Mouse (Mus musculus): Measurements from ENCODE around the gene Zfp746. TPM values are rescaled to one million over a fixed set of nuclear protein-coding genes. Genes with fewer than 3 reads are reported as not detected.
"Not testable (repeated sequence)": the region's sequence is repeated elsewhere in the genome, so short reads cannot be mapped to it uniquely, and the experiment has no call there.

Zfp746 gene
- 25.0 and 26.7 TPM in 2 replicates for total RNA-seq (2021)
- long read RNA-seq, experiment 1, transcript Zfp746-203 (7 exons, 3,648 nt), result major isoform, 19 of 52 reads
- long read RNA-seq, experiment 1, transcript Zfp746-201 (7 exons, 3,651 nt), result minor isoform, 7 of 52 reads
- long read RNA-seq, experiment 1, partial matches to known transcripts, result 4 of 52 reads
- long read RNA-seq, experiment 1, other reads (novel, unspliced or antisense), result 22 of 52 reads
- long read RNA-seq, experiment 2, transcript Zfp746-201 (7 exons, 3,651 nt), result minor isoform, 6 of 52 reads
- long read RNA-seq, experiment 2, transcript Zfp746-203 (7 exons, 3,648 nt), result major isoform, 20 of 52 reads
- long read RNA-seq, experiment 2, partial matches to known transcripts, result 1 of 52 reads
- long read RNA-seq, experiment 2, other reads (novel, unspliced or antisense), result 25 of 52 reads

GRCm38 (mm10) chr6:48086471-48086878, at the start of gene Zfp746:
Zfp746 (minus strand) TSS chr6:48086593.
- peak; percentile 96 for DNase-seq

DNA sequence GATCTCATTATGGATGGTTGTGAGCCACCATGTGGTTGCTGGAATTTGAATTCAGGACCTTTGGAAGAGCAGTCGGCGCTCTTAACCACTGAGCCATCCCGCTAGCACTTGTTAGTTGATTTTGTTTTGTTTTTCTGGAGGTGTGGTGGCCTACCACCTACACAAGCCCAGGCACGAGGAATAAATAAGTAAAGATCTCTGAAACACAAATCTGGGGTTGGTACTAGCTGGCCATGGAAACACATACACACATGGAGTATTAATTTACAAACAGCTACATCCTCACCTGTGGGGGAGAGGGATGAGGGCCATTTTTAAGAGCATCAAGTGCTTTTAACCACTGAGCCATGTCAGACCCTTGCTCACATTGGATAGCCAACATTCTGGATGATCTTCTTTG, 34.7 kb upstream of the Zfp746 start:
- DNase-seq, result not testable (repeated sequence)

DNA sequence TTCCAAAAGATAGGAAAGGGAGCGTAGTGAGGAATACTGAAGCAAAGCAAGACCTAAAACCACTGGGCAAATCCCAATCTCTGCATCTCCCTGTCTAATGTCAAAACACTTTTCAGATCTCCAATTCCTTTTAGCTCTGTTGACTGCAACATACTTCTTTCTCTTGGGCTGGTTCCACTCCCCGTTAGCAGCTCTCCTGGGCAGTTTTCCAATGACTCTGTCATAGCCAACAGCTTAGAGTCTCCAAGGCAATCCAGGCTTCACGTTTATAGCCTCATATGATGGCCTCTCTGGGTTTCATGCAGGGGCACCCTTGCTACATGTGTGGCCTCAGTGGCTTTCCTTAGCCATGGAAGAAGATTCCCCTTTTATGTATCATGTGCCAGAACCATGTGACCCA, 29.6 kb upstream of the Zfp746 start:
- DNase-seq, result no peak

GRCm38 (mm10) chr6:48086957-48087715, 743 bp upstream of the Zfp746 start:
- DNase-seq, result no peak

- DNase-seq, result peak; percentile 84
Observed at GRCm38 (mm10) chr6:48085521-48086404, 630 bp downstream of the Zfp746 start.

DNA sequence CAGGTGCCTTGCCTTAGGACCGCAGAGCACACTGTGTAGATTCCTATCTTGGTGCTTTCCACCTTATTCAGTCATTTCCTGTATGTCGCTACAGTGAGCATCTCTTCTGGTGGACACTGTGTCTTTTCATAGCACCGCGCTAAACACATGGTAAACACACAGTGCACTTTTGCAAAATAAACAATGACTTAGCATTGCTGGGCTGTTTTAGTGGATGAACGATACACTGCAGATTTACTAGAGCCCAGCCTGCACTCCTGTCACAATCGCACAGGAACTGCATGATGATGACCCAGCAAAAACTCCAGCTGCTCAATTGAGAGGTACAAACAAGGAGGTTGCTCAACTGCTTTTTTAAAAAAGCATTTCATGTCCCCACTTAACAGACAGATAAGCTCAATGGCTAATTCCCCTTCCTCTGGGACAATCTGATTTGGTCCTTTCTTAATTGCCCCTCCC, 2.6 kb downstream of the Zfp746 start:
- no peak for DNase-seq

DNA sequence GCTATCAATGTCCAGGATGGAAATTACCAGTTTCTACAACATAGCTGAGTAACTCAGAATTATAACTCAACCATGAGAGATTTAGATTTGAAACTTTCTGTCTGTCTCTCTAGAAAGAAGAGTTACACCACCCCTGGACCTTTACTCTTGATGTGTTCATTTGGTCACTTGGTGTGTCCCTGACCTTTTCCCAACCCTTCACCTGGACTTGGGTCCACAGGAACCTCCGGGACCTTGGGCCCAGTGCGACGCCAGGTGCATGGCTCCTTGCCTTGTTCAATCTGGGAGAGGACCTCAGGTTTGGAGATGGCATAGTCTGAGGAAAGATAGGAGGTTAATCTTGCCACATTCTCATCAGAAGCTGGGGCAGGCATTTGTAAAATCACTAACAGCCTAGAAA, 4.4 kb downstream of the Zfp746 start:
- no peak for DNase-seq

- no peak for DNase-seq
Observed at GRCm38 (mm10) chr6:48081021-48081420, 5.4 kb downstream of the Zfp746 start.

- no peak for DNase-seq
Observed at GRCm38 (mm10) chr6:48073316-48073715, 13.1 kb downstream of the Zfp746 start.

GRCm38 (mm10) chr6:48067492-48067891, 18.9 kb downstream of the Zfp746 start:
- no peak for DNase-seq

DNA sequence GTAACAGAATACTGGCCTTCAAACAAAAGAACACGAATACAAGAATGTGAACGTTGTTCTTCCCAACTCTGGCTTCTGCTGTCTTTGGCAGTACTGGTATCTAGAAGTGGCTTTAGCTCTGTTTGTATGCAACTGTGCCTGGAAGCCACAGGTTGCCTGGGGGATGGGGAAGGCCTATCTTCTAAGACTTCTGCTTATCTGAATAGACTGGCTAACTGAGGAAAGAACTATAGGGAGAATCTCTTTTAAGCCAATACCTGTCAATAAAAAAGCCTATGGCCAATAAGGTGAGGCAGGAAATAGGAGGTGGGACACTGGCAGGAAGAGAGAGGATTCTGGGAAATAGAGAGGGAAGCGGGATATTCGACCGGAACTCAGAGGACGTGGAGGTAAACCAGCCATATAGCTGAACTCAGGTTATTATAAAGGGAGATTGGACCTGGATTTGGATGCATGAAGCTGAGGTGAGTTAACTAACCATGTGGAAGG, 20.8 kb downstream of the Zfp746 start:
- DNase-seq, result no peak

DNA sequence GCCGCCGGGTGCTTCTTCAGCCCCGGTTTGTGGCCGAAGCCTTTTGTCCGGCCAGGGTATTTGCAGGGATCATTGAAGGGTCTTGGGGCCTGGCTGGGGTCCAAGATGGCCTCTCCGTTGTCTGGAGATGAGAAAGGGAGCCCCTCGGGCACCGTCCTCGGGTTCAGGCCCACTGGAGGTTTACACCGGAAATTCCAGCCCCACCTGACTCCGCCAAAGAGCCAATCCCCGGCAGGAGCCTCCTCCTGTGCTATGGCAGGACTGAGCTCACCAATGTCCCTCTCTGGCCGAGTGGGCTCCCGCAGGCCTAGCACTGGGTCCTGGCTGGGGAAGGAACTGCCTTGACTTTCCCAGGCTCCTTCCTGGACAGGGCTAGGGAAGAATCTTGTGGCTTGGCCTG, 21.9 kb downstream of the Zfp746 start:
- no peak for DNase-seq

DNA sequence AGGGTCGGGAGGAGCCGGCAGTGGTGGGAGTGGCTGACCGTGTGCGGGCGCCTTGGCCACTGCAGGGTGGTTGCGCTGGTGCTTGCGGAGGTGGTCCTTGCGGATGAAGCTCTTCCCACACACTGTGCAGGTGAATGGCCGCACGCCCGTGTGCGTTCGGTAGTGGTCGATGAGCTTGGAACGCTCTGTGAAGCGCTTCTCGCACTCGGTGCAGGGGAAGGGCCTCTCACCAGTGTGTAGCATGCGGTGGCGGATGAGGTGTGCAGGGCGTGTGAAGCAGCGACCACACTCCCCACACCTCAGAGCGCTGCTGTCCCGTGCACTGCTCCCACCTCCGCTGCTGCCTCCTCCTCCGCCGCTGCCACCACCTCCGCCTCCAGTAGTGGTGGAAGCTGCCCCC, 22.5 kb downstream of the Zfp746 start:
- no peak for DNase-seq

GRCm38 (mm10) chr6:48060895-48061294, 25.5 kb downstream of the Zfp746 start:
- no peak for DNase-seq

- no peak for DNase-seq
Observed at GRCm38 (mm10) chr6:48060421-48060820, 26.0 kb downstream of the Zfp746 start.

- DNase-seq, result peak; percentile 17
Observed at GRCm38 (mm10) chr6:48052136-48052535, 34.3 kb downstream of the Zfp746 start.

- DNase-seq, result no peak
Observed at GRCm38 (mm10) chr6:48051666-48052065, 34.7 kb downstream of the Zfp746 start.

DNA sequence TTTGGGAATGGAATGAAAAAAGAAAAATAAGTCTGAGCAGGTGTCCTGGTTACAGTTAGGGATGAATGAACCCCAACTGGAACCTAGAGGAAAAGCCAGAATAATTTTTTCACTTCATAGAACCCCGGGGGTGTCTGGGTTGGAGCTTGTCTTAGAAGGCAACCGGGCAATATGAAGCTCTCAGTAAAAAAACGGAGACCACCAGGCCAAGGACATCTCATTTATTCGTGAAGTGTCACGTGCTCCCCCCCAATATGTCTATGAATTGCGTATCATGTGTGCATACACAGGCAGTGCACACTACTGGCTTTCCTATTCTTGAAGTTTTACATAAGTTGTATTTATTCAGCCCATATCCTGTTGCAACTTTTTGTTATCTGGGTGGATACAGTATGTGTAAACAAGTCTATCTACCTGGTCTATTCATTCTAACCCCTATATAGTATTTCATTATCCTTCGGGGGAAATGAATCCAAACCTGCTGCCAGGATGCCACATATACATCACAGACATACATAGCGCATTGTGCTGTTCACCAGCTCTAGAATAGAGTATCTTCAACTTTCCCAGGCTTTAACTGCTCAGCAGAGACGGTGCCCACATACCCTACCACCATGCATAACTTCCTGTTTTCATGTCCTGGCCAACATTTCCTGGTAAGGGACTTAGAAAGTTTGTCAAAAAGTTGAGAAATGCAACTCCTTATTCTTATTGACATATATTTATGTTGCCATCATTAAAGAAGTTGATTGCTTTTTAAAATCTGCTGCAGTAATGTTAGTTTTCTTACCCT, 36.9 kb downstream of the Zfp746 start:
- DNase-seq, result no peak

DNA sequence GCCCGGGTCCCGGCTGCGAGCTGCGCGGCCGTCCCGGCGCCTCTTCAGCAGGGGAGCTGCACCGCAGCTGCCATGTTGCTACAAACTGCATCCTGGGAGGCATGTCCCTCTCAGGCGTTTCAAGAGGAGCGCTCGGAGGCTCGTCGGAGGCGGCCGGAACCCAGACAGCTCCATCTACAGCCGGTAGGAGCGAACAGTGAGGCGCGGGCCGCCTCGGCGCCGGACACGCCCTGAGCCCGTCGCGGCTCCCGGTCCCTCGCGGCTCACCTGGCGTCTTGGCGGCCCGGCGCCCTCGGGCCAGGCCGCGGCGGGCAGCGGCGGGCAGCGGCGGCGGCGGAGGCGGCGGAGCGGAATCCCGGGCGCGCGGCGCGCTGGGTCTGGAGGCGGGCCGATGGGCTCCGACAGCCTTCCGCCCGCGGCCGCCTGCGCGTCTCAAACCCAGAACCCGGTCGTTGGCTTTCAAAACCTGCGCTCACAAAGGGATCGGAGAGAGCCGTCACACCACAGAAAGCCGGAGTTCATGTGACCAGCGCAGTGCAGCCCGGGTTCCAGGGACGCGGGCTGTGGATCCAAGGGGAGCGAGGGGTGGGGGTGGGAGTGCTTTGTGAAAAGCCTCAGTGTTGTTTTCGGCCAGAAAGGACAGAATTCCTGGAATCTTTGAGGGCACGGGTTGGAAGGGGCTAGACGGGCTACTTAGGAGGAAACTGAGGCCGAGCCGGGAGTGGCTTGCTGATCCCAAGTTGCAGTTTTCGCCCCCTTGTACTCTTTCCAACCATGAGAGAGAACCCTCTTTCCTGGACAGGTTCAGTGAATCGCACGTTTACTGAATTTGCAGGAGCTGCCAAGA, 37.7 kb downstream of the Zfp746 start, which contains the start of gene Zfp777:
Zfp777 (minus strand) TSS at position 486 of the 847 bp plus-strand sequence.
- peak; percentile 93 for DNase-seq
